In genomic region chr2:130397186-130397985, GRCm38 (mm10) we compare ENCODE assay signal across 9 mouse cellular contexts. TPM values are rescaled to one million over a fixed set of nuclear protein-coding genes. Genes with fewer than 3 reads are reported as not detected.
A peak's percentile ranks its signal among the peaks of the same experiment; 100 is the strongest.
DNase-seq lines count a peak whose midpoint lies in the region; ATAC-seq and TF ChIP-seq lines count a peak whose summit lies in the region.
"Had no signal": no experiment of that assay in that cellular context is flagged by ENCODE, and none has a peak within 500 bp of the region (broad histone marks: within the 10 kb centered on the region; RNA-seq: fewer than 3 reads in every experiment).

Cpxm1 (minus strand) TSS chr2:130397574.

- peak within 1 kb of the TSS; percentile 98 for H3K4me2 ChIP-seq in forebrain, embryonic 12.5 days
- peak within 1 kb of the TSS; percentile 95 for H3K4me2 ChIP-seq in hindbrain, embryonic 12.5 days (replicated peaks)
- H3K4me2 ChIP-seq in liver, embryonic 16.5 days (ENCODE audit: low read depth, low read length), result peak within 1 kb of the TSS; percentile 63
- H3K4me2 ChIP-seq in stomach, embryonic 15.5 days, result peak within 1 kb of the TSS; percentile 92

- peak within 1 kb of the TSS; percentile 73 for H3K4me3 ChIP-seq in gastrocnemius, adult 2 months
- peak within 1 kb of the TSS; percentile 59 for H3K4me3 ChIP-seq in forebrain, embryonic 12.5 days (replicated peaks)
- peak within 1 kb of the TSS; percentile 55 for H3K4me3 ChIP-seq in hindbrain, embryonic 12.5 days
- H3K4me3 ChIP-seq in liver, embryonic 16.5 days (ENCODE audit: low read depth, low read length), result peak within 1 kb of the TSS; percentile 38
- peak within 1 kb of the TSS; percentile 57 for H3K4me3 ChIP-seq in stomach, embryonic 15.5 days (replicated peaks)

- intact Hi-C loops in gastrocnemius, adult 2 months (cut with DNase I), result no loop called here
- intact Hi-C loops in gastrocnemius, postnatal 36 days (cut with DNase I), result no loop called here

- H3K27me3 ChIP-seq in forebrain, embryonic 12.5 days, result peaks cover 23% of the 10 kb centered on the region
- H3K27me3 ChIP-seq in hindbrain, embryonic 12.5 days, result peaks cover 15% of the 10 kb centered on the region
- H3K27me3 ChIP-seq in liver, embryonic 16.5 days (ENCODE audit: control insufficient read depth, insufficient read depth, low read depth, low read length), result peaks cover 30% of the 10 kb centered on the region
- no peaks in the 10 kb centered on the region for H3K27me3 ChIP-seq in stomach, embryonic 15.5 days (replicated peaks)

- TF ChIP-seq CTCF in gastrocnemius, adult 2 months (IDR thresholded peaks at IDR 0.05), result no peak

- ATAC-seq in forebrain, embryonic 12.5 days (ENCODE audit: low FRiP score), result peak; percentile 81
- ATAC-seq in hindbrain, embryonic 12.5 days (ENCODE audit: low FRiP score), result peak; percentile 86
- ATAC-seq in liver, embryonic 16.5 days (ENCODE audit: low read depth), result no peak
- ATAC-seq in stomach, embryonic 15.5 days (ENCODE audit: insufficient read depth, low FRiP score, low read depth), result peak; percentile 75

- WGBS in forebrain, embryonic 12.5 days, result 1% methylated on average over 46 of the region's 53 CpGs
- WGBS in hindbrain, embryonic 12.5 days, result 1% methylated on average over 36 of the region's 53 CpGs
- WGBS in liver, embryonic 16.5 days (ENCODE audit: insufficient replicate concordance), result 1% methylated on average over 50 of the region's 53 CpGs
- WGBS in stomach, embryonic 15.5 days, result under 1% methylated on average over 35 of the region's 53 CpGs

- peaks cover 28% of the 10 kb centered on the region for H3K4me1 ChIP-seq in forebrain, embryonic 12.5 days
- H3K4me1 ChIP-seq in hindbrain, embryonic 12.5 days, result peaks cover 24% of the 10 kb centered on the region
- H3K4me1 ChIP-seq in liver, embryonic 16.5 days (ENCODE audit: control insufficient read depth, low read depth, low read length), result no peaks in the 10 kb centered on the region
- no peaks in the 10 kb centered on the region for H3K4me1 ChIP-seq in stomach, embryonic 15.5 days

- H3K36me3 ChIP-seq in forebrain, embryonic 12.5 days (replicated peaks), result 0 out of 2 replicates have a peak, but pooled peaks cover 10% of the 10 kb centered on the region
- H3K36me3 ChIP-seq in hindbrain, embryonic 12.5 days, result peaks cover 27% of the 10 kb centered on the region; the same call in 1 of the 2 replicates
- no peaks in the 10 kb centered on the region for H3K36me3 ChIP-seq in liver, embryonic 16.5 days (ENCODE audit: control insufficient read depth, insufficient read depth)
- 0 out of 2 replicates have a peak, but pooled peaks cover 2% of the 10 kb centered on the region for H3K36me3 ChIP-seq in stomach, embryonic 15.5 days

- peak within 1 kb of the TSS; percentile 53 for H3K27ac ChIP-seq in gastrocnemius, adult 2 months
- no peak within 1 kb of the TSS for H3K27ac ChIP-seq in forebrain, embryonic 12.5 days
- peak within 1 kb of the TSS; percentile 25 for H3K27ac ChIP-seq in hindbrain, embryonic 12.5 days
- no peak within 1 kb of the TSS for H3K27ac ChIP-seq in liver, embryonic 16.5 days (ENCODE audit: low read length)
- H3K27ac ChIP-seq in stomach, embryonic 15.5 days, result peak within 1 kb of the TSS; percentile 44; the same call in 1 of the 2 replicates

- H3K9ac ChIP-seq in forebrain, embryonic 12.5 days, result peak within 1 kb of the TSS; percentile 65
- H3K9ac ChIP-seq in hindbrain, embryonic 12.5 days, result peak within 1 kb of the TSS; percentile 71
- H3K9ac ChIP-seq in liver, embryonic 16.5 days (ENCODE audit: low read depth, low read length), result no peak within 1 kb of the TSS
- peak within 1 kb of the TSS; percentile 47 for H3K9ac ChIP-seq in stomach, embryonic 15.5 days

- DNase-seq in gastrocnemius, adult 2 months, result peak; percentile 50
- no peak for DNase-seq in gastrocnemius, postnatal 36 days
- peak; percentile 47 for DNase-seq in Muller cell, postnatal 12 days (ENCODE audit: inconsistent ontology term)
- no peak for DNase-seq in layer of hippocampus, adult 9-10 months (ENCODE audit: low spot score)

- H3K9me3 ChIP-seq in forebrain, embryonic 12.5 days, result no peaks in the 10 kb centered on the region
- no peaks in the 10 kb centered on the region for H3K9me3 ChIP-seq in hindbrain, embryonic 12.5 days (replicated peaks)
- no peaks in the 10 kb centered on the region for H3K9me3 ChIP-seq in liver, embryonic 16.5 days (replicated peaks; ENCODE audit: control insufficient read depth, low read length)
- no peaks in the 10 kb centered on the region for H3K9me3 ChIP-seq in stomach, embryonic 15.5 days

RNA-seq across cellular contexts. Expression of gene Cpxm1, which starts in this region (rescaled TPM):
- 1 to 10 TPM; 1.0 to 1.1 TPM for total RNA-seq in gastrocnemius, adult 2 months (2021)
- total RNA-seq in gastrocnemius, postnatal 36 days (2021), result 1 to 10 TPM; 2.1 to 3.1 TPM
- polyA plus RNA-seq in forebrain, embryonic 12.5 days (2016; fragmentation: Nextera tagmentation; extraction: Ambion mirVana), result 26.2 and 28.4 TPM in 2 replicates
- polyA plus RNA-seq in hindbrain, embryonic 12.5 days (2016; fragmentation: Nextera tagmentation; extraction: Ambion mirVana), result 53.3 and 57.0 TPM in 2 replicates
- 2.5 and 5.0 TPM in 2 replicates for polyA plus RNA-seq in liver, embryonic 16.5 days (2015; fragmentation: Nextera tagmentation; extraction: Ambion mirVana)
- polyA plus RNA-seq in stomach, embryonic 15.5 days (2015; fragmentation: Nextera tagmentation; extraction: Ambion mirVana), result 46.4 and 47.5 TPM in 2 replicates
- total RNA-seq: neutrophil, adult 5-6 weeks had no signal

Comparison
In these comparisons a context has a peak if more than half of its experiments do, and no peak if none do; other contexts are left out.
1. DNase-seq: peak in gastrocnemius, adult 2 months (single experiment) and Muller cell, postnatal 12 days (single experiment); none in gastrocnemius, postnatal 36 days (0 of 2) and layer of hippocampus, adult 9-10 months (single experiment).
2. H3K27ac ChIP-seq: peak in gastrocnemius, adult 2 months (single experiment), hindbrain, embryonic 12.5 days (single experiment) and stomach, embryonic 15.5 days (single experiment); none in forebrain, embryonic 12.5 days (single experiment) and liver, embryonic 16.5 days (single experiment).
3. Peak in every context shown above with its lines, with median percentiles within 50 percentile points of each other: H3K4me3 ChIP-seq and H3K4me2 ChIP-seq.